Mouse (Mus musculus) ovary, adult 18-20 months (tissue): ENCODE measurements around the gene Sectm1b.
"Not testable (repeated sequence)": the region's sequence is repeated elsewhere in the genome, so short reads cannot be mapped to it uniquely, and the experiment has no call there.

Experiments used
- DNase-seq: peaks from one replicate; pipeline ENCODE4 v3.0.0; 2022; ENCODE audit warnings: low spot score, mixed read lengths

Sectm1b gene

DNA sequence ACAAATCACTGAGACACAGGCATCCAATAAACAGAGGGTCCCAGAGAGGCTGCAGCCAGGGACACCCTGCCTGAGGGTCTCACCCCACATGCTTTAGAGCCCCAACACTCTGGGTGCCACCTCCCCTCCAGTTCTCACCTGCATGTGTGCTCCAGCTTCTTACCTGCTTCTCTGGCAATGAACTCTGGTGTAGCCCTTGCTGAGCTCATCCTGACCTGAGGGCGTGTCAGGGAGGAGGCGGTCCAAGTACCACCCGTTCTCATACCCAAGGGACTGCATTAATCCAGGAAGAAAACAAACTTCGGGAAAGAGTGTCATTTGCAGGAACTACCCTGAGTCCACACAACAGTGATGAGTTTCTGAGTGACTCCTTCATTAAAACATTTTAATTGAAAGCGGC is at the start of gene Sectm1b:
TSS of gene Sectm1b (minus strand) at position 191 of the 400 bp plus-strand sequence.
- no peak for DNase-seq

GRCm38 (mm10) chr11:121112091-121112775 is 48.9 kb upstream of the Sectm1b start:
- no peak for DNase-seq

DNA sequence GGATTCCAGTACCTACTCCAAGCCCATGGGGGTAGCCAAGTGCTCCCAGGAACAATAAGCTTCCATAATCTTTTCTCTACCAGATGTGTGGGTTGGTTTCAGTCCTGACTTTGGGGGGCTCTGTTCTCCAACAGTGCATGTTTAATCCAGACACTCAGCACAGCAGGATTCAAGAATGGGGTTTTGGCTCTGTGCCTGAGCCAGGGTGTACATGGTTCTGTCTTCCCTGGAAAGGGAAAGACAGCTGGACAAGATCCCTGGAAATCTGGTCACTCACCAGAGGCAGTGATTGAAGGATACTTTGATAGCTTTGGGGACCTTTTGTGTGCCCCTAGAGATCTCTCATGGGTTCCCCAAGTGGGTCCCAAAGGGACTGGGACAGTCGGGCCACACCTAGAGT is 48.2 kb upstream of the Sectm1b start:
- no peak for DNase-seq

GRCm38 (mm10) chr11:121111051-121111450 is 47.7 kb upstream of the Sectm1b start:
- no peak for DNase-seq

DNA sequence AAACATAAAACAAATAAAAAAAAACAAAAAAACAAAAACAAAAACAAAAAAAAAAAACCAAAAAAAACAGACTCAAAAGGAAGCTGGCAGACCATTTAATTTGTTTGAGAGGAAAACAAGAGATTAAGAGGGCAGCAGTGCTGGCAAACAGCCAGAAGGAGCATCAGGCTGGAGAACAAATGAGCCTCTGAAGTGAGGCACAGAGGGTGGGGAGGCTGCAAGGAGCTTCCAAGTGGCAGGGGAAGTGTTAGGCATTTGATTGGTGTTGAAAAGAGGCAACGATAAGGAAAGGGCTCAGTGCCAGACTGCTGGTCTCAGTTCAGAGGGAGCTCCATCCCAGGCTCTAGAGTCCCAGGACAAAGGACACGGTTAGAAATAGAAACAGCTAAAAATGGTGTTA is 46.6 kb upstream of the Sectm1b start:
- DNase-seq, result peak; percentile 72

GRCm38 (mm10) chr11:121108061-121108460 is 44.7 kb upstream of the Sectm1b start:
- peak; percentile 66 for DNase-seq

DNA sequence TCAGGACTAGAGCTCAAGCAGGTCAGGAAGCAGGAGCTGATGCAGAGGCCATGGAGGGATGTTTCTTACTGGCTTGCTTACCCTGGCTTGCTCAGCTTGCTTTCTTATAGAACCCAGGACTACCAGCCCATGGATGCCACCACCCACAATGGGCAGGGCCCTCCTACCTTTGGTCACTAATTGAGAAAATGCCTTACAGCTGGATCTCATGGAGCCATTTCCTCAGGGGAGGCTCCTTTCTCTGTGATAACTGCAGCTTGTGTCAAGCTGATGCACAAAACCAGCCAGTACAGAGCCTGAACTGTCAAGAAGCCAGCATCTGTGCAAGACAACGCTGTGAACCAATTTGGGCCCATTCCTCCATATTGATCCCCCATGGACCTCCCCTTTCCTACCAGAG is 43.9 kb upstream of the Sectm1b start:
- DNase-seq, result not testable (repeated sequence)

DNA sequence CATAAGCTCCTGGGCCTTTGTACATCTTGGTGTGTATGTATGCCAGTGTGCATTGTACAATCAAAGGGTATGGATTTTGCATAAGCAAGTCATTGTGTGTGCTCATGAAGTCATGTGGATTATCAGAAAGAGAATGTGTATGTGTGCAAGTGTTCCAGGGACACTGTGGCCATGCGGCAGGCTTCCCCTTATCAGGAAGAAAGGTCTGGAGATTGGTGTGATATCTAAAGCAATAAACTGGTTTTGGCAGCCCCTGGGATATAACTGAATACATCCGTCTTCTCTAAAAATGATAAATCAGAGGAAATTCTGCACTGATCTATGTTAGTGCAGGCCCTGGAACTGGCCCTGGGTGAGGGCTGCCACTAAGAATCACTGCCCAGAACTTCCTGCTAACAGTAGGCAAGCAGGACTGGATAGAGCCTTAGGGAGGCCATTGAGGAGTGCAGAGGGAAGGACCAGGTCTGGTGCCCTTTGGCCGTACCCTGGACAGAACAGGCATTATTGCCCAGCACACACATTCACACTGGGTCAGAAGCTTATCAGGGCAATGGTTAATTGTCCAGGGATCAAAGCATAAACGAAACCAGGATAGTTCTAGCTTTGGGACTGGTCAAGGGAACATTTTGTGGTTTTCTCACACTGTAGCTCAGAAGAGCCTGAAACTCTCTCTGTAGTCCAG is 37.9 kb upstream of the Sectm1b start:
- no peak for DNase-seq

- DNase-seq, result no peak
Observed at GRCm38 (mm10) chr11:121100692-121101091, 37.3 kb upstream of the Sectm1b start.

DNA sequence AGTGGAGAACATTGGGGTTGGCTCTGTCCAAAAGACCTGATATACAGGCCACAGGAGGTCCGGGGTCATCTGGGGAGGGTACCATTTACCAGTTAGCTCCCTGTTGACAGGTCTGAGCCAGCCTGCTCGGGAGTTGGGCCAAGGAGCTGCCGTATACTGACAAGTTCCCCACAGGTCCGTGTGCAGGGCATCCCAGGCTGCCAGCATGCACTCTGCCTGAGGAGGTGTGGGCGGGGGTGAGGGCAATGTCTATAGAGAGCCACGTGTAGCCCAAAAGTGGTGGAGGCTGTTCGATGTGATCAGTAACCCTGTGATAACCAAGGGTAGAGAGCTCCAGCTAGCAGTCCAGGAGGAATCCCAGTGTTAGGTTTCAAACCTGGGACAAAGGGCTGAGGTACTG is 36.4 kb upstream of the Sectm1b start:
- DNase-seq, result no peak

GRCm38 (mm10) chr11:121092606-121093585 is 29.5 kb upstream of the Sectm1b start:
- DNase-seq, result no peak

- DNase-seq, result no peak
Observed at GRCm38 (mm10) chr11:121090943-121091342, 27.6 kb upstream of the Sectm1b start.

GRCm38 (mm10) chr11:121089756-121090546 is 26.6 kb upstream of the Sectm1b start:
- DNase-seq, result no peak

GRCm38 (mm10) chr11:121088997-121089396 is 25.6 kb upstream of the Sectm1b start:
- DNase-seq, result no peak

- no peak for DNase-seq
Observed at GRCm38 (mm10) chr11:121086296-121086695, 22.9 kb upstream of the Sectm1b start.

- DNase-seq, result no peak
Observed at GRCm38 (mm10) chr11:121085181-121085580, 21.8 kb upstream of the Sectm1b start.

- DNase-seq, result no peak
Observed at GRCm38 (mm10) chr11:121082857-121083500, 19.6 kb upstream of the Sectm1b start.

DNA sequence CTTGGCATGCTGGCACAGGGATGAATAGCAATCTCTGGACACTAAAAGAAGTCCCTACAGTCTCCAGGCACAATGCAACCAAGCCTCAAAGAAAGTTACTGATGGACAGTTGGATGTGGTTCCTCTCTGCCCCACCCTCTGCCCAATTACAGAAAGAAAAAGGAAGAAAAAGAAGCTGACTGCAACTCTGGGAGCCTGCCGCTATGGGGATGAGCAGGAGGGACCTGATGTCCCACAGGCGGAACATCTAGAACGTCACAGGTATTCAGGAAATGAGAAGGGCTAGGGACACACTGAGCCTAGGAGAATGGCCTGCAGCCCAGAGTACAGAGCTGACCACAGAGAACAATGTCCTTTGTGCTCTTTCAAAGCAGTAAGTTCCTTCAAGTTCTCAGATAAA is 18.9 kb upstream of the Sectm1b start:
- DNase-seq, result no peak

GRCm38 (mm10) chr11:121081120-121081519 is 17.8 kb upstream of the Sectm1b start, which contains the start of gene Sectm1a:
Sectm1a (minus strand) TSS chr11:121081220.
- no peak for DNase-seq

- no peak for DNase-seq
Observed at GRCm38 (mm10) chr11:121080330-121080729, 17.0 kb upstream of the Sectm1b start.

DNA sequence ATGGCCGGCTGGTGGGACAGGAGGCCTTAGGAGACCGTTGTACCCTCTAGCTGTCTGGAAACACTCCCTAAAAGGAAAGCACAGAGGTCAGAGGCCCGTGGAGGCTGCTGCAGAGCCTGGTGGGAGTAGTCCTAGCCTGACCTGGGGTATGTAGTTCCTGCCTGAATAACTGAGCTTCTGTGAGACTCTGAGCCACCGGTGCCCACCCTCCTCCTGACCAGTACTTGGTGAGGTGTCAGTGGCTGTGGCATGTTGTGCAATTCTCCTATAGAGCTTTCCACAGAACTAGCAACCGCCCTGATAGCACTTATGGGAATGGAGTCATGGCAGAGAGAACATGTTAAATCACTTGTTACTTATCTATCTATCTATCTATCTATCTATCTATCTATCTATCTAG is 12.3 kb upstream of the Sectm1b start:
- DNase-seq, result no peak
